Mouse (Mus musculus): ENCODE results near the gene Rcl1.
A peak's percentile ranks its signal among the peaks of the same experiment; 100 is the strongest.

Rcl1 gene

DNA sequence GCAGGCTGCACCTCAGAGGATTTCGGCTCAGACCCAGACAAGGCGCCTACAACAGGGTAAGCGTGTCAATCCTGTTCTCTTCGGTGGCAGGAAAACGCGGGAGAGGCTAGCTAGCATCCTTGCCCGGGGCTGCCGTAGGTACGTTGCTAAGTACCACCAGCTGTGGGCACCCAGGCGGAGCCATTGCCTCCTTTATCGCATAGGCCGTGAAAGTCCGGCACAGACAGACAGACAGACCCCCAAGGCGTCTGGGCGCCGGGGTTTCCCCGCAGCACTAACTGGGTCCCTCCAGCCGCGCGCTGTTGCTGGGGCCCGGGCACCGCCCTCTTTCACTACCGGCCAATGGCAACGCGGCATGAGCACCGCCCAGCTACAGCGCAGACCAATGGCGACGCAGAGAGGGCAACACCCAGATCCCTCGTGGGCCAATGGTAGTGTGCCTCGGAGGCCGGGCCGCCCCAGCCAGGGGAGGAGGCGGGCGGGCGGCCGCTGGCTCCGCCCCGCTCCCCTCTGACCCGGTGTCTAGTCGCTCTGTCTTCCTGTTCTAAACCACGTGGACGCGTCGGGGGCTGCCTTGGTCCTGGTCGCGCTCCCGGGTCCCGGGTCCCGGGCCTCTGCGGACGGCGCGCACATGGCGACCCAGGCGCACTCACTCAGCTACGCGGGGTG lies at the start of gene Rcl1:
TSS of gene Rcl1 (plus strand) at position 502 of the 669 bp plus-strand sequence.
- DNase-seq = peak; percentile 93 to 95

DNA sequence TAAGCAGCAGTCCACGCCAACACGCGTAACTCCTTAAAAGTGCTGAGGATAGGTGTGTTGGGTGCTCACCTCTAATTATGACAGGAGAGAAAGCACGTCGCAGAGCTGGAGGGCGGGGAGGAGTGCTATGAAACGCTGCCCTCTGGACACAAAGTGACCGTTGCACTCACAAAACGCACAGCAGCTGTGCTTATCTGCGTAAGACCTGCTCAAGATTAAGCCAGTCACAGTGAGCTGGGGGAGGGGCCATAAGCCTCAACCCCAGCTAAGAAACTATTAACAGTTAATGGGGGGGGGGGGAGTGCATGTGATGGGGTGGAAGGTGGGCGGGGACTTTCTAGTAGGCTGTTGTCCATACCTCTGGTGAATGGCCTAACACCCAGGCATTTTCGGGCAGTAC lies 48.4 kb upstream of the Rcl1 start:
- no peak for DNase-seq

DNA sequence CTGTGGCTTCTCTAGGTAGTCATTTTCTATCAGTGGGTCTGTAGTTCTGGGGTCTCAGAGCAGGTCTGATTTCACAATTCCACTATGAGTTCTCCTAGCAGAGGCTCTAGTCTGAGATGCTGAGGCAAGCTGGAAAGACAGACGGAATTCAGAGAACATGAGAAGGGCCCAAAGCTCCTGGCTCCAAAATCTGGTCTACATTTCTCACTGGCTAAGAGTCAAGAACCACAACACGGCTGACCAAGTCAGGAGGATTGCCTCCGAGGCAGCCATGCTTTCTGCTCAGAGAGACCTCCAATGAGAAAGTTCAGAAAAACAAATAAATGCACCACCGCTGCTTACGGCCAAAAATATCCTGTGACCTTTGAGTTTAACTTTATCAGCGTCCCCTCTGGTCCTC lies 46.6 kb upstream of the Rcl1 start:
- no peak for DNase-seq

DNA sequence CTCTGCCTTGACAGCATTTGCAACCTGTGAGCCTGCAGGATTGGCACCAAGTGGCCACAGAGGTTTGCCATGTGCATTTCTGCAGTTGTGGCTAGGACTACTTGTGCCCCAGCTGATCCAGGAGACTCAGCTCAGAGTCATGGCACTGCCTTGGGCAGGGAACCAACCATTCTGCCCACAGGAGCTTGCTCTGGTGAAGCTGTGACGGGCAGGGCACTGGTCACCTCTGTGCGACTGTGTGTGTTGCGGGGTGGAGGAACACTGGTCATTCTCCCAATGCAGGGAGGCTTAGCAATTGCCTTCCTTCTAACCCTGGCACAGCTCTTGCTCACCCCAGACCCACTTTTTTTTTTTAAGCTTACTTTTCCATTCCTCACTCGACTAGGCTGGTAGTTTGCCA lies 45.7 kb upstream of the Rcl1 start:
- DNase-seq = no peak

DNA sequence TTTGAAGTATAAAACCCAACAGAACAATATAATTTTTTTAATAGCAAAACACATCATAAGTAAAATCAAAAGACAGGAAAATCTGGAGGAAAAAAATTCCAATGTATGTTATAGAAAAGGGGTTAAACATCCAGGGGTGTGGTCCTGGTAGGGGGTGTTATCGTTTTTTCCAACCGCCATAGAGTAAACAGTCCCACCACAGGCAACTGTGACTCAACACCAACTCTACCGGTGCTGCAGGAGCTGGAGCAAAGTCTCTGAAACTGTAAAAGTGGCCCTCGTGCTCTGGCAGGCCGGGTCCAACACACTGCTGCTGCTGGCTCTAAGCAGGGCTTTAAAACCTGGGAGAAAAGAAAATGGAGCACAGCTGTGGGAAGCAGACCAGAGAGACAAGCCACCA lies 42.4 kb upstream of the Rcl1 start:
- no peak for DNase-seq

DNA sequence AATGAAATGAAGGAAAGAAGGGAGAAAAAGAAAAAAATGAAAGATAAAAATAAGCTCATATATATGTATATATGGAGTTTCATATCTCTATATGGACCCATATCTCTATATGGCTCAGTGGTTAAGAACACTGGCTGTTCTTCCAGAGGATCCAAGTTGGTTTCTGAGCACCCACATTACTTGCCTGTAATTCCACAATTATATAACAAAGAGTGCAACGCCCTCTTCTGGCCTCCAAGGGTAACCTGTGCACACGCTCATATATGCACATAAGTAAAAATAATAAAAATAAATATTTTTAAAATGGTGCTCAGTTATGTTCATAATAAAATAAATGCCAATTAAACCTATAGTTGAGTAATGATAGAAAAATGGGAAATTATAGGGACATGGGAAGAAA lies 41.5 kb upstream of the Rcl1 start:
- DNase-seq = no peak

DNA sequence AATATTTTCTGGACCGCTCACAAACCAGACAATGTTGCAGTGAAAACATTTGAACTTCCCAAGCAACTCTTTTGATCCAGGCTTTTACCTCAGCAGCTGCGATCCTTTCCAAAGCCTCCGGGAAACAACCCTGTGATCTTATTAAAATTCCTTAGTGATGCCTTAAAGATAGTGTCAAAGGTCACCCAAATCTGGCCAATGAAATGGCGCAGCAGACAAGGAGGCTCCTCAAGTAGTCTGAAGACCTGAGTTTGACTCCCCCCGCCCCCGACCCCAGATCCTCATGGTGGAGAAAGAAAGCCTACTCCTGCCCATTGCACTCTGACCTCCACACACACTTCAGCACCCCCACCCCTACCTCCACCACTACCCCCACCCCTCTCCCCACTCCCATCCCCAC lies 40.9 kb upstream of the Rcl1 start:
- no peak for DNase-seq

DNA sequence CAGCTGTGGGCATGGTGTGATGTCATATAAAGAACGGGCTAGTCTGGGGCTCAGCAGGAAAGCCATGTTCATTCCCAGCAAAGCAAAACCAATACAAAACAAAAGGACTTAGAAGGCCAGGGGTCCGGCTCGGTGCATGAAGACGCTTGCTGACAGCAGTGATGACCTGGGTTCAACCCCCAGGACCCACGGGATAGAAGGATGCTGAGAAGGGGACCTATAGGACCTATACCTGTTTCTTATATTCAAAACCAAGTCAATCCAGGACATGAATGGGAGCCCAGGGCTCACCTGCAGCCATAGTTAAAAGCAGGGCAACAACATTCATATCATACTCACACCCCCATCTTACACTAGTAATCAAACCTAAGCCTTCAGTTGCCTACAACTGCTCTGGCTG lies 38.2 kb upstream of the Rcl1 start:
- no peak for DNase-seq

DNA sequence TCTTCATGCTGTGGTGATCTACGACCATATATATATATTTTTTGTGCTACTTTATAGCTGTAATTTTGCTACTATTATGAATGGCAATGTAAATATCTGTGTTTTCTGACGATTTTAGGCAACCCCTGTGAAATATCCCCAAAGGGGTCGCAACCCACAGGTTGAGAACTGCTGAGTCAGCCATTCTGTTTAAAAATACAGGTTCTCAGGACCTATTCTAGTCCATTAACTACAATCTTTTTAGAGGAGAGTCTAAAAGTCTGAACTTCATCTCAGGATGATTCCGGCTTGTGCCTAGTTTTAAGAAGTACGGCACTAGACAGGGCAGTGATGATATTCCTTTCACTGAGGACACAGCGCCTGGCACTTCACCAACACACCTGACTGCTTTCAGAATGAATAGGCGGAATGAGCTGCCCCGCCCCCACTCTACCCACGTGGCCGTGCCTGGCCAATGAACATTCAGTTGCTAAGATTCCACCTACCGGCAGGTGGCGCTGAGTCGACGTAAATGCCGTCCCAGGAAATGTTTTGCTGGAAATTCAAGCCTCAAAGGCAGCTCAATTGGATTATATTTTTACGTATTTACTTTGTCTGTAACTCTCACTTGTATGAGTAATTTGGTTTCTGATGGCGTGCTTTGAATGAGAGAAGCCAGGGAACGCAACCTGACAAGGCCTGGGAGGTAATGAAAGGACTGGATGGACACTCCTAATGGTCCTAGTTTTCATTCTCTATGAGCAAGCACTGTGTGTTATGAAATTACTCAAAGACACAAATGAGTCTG lies 37.4 kb upstream of the Rcl1 start:
- peak; percentile 94 to 96 for DNase-seq

DNA sequence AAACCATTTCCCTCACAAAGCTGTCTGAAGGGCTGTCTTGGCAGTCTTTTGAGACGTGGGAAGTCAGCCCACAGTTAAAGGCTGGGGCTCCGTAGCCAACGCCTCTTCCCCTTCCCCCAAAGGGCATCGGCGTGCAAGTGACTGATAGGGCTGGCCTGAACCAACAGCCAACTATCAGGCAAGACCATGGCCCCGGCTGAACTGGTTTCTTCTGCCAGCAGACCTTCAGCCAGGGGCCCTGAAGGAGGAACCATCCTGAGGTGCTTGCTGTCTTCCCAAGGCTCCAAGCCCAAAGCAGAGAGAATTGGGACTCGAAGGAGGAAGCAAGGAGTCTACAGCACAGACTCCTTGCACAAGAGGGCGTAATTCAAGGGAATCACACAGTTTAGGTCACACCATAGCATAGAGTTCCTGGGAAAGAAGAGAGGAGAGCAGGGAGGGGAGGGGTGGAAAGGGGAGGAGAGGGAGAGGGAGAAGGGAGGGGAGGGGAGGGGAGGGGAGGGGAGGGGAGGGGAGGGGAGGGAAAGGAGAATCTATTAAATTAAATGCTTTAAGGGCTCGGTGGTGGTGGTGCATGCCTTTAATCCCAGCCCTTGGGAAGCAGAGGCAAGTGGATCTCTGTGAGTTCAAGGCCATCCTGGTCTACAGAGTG lies 36.6 kb upstream of the Rcl1 start:
- DNase-seq = no peak

DNA sequence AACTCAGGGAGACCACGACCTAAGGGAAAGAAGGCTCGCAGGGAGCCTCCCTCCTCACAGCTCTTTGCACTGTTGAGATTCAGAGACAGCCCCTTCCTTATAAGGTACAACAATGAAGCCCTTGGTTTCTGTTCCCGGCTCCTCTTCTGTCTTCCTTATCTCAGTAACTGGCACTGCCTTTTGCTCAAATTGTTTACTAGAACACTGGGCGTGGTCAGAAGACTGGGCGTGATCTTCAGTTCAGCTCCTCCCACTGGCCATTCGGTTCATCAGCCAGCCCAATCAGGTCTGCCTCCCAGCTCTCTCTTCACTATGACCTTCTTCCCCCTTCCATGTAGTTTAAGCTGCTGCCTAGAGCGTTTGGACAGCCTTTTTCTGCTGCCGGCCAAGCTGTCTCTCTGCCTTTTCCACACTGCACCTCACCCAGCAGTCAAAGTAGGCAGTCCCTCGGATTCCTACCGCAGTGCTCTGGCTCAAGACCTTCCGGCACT lies 34.1 kb upstream of the Rcl1 start:
- peak; percentile 24 to 29 for DNase-seq

DNA sequence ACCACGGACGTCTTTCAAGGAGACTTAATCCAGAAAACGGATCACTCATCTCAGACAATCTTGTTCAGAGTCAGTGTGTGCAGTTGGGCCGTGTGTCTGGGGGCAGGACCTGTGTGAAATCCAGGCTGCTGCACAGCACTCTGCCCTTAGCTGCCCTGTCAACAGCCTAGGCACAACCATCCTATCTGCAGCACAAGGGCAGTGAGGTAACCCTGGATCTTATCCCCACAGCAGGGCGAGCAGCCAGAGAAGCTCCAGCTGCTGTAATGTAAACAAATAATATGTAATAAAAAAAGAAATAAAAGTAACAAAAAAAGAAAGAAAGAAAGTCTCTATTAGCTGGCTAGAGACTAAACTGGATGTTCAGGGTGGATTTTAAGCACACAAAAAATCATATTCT lies 32.0 kb upstream of the Rcl1 start:
- no peak for DNase-seq

DNA sequence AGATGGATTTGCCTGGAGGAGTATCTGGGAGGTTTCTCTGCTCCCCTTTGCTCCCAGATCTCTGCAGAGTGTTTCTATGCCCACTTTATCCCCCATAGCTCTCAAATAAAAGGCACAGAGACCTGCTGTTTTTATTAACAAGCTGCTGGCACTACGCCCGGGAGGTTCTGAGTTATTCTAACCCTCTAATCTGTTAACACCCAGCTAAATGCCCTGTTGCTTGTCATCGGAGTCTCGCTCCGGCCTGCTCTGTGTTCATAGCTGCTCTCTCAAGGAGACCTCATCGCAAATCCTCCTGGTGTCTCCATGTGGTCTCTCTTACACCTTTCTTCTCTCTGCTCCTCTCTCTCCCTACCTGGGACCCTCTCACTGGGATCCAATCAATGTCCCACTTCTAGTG lies 26.4 kb upstream of the Rcl1 start:
- DNase-seq = no peak

DNA sequence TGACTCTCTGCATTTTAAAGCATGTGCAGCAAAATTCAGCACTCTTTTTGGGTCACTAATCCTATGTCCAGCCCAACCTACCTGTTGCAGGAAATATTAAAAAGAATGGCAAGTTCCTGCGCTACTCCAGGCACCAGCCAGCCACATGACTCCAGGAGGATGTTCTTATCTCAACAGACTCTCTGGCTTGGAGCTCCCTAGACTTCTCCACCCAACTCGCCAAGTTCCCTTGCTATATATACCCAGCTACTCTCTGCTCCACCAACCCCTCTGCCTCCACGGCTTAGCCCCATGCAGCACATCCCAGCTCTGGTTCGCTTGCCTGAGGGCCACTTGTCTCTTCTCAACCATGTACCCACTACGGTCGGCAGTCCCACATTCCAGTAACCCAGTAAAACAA lies 12.5 kb upstream of the Rcl1 start:
- no peak for DNase-seq

DNA sequence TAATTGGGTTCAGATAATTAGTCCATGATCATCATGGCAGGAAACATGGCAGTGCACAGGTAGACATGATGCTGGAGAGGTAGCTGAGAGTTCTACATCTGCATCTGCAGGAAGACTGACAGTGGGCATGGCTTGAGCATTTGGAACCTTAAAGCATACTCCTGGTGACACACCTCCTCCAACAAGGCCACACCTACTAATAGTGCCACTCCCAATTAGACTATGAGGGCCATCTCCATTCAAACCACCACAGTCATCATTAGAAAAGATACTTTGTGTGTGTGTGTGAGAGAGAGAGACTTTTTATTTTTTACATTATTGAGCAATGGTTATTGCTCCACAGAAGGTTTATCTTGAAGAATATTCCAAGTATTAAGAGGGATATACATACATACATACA lies 9.0 kb upstream of the Rcl1 start:
- no peak for DNase-seq

DNA sequence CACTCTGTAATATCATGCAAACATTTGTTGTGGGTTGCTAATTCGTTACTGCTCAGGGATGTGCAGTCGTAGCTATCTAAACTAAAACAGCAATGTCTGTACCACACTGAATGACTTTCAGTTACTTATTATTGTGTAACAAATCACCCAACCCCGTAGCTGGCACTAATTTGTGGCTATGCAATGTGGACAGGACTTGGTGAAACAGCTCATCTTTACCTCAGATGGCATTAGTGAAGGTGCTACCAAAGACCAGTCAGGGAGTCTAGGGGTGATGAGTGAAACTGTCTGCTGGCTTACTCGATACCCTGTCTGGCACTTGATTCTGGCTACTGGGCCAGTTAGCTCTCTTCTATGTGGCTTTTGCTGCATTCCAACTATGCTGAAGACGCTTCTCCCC lies 2.1 kb upstream of the Rcl1 start:
- no peak for DNase-seq

DNA sequence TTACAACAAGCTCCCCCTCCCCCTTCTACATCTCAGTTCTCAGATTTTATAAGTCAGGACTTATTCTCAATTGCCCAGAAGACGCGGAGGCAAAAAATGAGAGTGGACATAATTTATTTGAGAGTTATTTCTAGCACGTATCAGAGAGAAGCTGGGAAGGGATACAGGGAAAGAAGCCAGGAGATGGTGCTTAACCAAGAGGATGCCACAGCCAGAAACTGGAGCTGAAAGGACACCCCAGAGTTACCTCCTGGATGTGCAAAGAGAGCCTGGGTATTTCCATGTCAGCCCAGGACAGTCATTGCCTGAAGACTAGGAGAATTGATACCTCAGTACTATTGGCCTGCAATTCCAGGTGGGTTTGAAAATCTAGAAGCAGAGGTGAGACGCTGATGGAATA lies 1.6 kb upstream of the Rcl1 start:
- DNase-seq = no peak

DNA sequence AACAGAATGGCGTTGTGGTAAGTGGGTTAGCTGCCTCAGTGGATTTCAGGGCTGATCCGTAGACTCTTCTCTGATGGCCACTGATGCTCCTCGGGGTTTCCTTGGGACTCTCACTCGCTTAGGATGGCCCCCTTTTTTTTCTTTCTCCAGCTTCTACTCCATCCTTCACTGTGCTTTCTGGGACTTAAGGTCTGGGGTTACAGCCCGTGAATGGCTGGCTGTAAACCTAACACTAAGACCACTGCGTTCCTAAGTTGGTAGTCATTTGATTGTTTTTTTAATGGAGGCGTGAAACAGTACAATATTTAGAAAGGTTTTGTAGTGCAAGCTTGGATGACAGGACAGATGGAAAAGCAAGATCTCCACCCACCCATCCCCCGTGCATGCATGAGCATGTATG lies 914 bp upstream of the Rcl1 start:
- DNase-seq = peak in 1 of 2 experiments; percentile 16

DNA sequence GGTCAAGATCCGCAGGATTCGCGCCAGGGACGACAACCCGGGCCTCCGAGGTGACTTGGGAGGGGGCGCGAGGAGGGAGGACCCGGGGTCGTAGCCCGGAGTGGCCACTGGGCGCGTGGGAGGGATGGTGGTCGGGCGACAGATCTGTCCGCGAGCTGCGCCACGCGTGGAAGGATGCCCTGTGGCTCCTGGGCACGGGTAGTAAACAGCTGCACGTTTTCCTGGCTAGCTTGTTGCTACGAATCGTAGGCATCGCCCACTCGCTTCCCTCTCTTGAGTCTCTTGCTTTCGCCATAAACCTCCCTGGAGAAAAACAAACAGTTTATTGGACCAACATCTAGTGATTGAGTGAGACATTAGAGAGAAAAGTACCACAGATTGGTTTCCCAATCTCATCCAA lies 416 bp downstream of the Rcl1 start:
- no peak for DNase-seq

DNA sequence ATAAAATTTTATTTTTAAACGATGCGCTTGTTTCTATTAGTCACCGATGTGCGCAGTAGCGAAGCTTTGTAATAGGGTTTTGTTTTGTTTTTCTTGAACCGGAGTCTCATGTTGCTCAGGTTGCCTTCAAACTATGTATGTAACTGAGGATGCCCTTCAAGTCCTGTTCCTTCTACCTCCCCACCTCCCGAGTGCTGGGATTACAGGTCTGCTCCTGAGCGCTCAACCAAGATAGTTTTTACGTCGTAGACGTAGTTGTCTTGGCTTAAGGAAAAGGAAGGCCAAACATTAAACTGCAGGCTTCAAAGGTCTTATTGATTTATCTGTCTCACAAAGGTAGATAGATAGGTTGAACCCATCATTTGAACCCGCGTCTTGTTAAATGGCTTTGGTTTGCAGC lies 923 bp downstream of the Rcl1 start:
- DNase-seq = no peak

DNA sequence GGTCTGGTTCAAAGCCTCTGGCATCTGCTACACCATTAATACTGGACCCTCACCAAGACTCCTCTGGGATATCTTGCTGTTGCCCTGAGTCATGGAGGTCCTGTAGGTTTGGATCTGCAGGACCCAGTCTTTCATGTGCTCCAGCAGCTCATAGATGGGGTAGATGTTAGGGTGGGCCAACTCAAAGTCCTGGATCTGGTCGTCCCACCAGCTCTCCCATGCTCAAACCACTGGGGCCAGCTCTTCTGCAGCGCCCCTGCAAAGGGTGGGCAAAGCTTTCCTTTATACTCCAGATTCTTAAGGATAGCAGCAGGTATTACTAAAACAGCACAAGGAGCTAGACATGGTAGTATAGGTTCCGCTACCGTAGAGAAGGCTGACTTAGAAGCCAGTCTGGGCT lies 4.6 kb downstream of the Rcl1 start:
- DNase-seq = no peak

DNA sequence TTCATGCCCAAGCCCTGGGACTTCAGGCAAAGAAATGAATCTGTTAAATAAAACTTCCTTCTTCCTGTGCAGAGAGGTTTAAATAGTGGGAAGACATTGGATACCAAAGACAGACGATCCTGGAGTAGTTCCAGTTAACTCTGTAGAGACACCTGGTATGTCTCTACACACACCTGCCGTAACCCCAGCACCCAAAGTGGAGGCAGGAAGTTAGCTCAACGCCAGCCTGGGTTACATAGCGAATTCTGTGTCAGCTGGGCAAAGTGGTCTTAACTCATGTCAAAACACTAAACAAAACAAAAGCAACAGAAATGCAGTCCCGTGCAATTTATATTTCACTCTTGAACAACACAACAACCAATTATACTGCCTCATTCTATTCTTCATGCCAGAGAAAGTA lies 5.1 kb downstream of the Rcl1 start:
- no peak for DNase-seq

DNA sequence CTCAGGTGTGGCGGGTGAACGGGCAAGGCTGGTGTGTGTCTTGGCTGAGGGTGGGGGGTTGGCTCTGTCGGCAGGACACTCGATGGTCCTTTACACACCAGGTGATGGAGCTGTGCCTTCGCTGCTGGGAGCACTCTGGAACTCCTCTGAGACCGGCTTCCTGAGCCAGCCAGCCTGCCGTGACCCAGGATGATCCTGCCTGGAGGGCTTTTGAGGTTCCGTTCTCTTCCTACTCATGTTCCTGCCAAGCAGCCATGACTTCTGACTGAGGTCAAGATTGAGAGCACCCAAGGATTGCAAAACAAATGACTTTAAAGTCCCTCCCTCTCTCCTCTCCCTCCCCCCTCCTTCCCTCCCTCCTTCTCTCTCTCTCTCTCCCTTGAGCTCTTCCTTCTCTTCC lies 11.5 kb downstream of the Rcl1 start:
- no peak for DNase-seq

Data from cerebellum, postnatal 25 days (tissue).